Mouse (Mus musculus) forebrain, embryonic 12.5 days (tissue): ENCODE results near the gene Ugt1a10. TPM values are rescaled to one million over a fixed set of nuclear protein-coding genes. Genes with fewer than 3 reads are reported as not detected.
"Not testable (repeated sequence)": the region's sequence is repeated elsewhere in the genome, so short reads cannot be mapped to it uniquely, and the experiment has no call there.

Source experiments
- ATAC-seq: fragments of 200-750 bp; cut with Nextera tagmentation; 2 replicates; pipeline ENCODE4 v1.8.0; 2017; ENCODE audit warnings: moderate TSS enrichment; ENCODE audit not compliant: low FRiP score
- H3K27ac ChIP-seq: fragments of 300-500 bp; sonication (generic); 2 replicates; pipeline ENCODE4 v1.5.1; 2016; ENCODE audit warnings: mild to moderate bottlenecking
- H3K27me3 ChIP-seq: fragments of 300-500 bp; sonication (generic); 2 replicates; pipeline ENCODE4 v1.6.1; 2016; ENCODE audit warnings: mild to moderate bottlenecking
- H3K36me3 ChIP-seq: fragments of 300-500 bp; sonication (generic); replicated peaks from 2 replicates; pipeline ENCODE4 v1.6.1; 2016; ENCODE audit warnings: mild to moderate bottlenecking
- H3K4me1 ChIP-seq: fragments of 300-500 bp; sonication (generic); 2 replicates; pipeline ENCODE4 v1.6.1; 2016
- H3K4me2 ChIP-seq: fragments of 300-500 bp; sonication (generic); 2 replicates; pipeline ENCODE4 v1.6.1; 2016; ENCODE audit warnings: mild to moderate bottlenecking, moderate library complexity
- H3K4me3 ChIP-seq: fragments of 300-500 bp; sonication (generic); replicated peaks from 2 replicates; pipeline ENCODE4 v1.5.1; 2016; ENCODE audit warnings: mild to moderate bottlenecking
- H3K9ac ChIP-seq: fragments of 300-500 bp; sonication (generic); 2 replicates; pipeline ENCODE4 v1.6.1; 2016; ENCODE audit warnings: mild to moderate bottlenecking
- H3K9me3 ChIP-seq: fragments of 300-500 bp; sonication (generic); 2 replicates; pipeline ENCODE4 v1.6.1; 2016
- WGBS: fragments of 180-500 bp; shearing (Covaris S2); methylation state at CpG from one replicate; pipeline ENCODE4 v1.1.7; 2016; 5-methylcytosine and 5-hydroxymethylcytosine counted together
- polyA plus RNA-seq: library from polyadenylated mRNA; unstranded; fragments of >200 nt; fragmentation: Nextera tagmentation; extraction: Ambion mirVana; gene quantifications from 2 replicates; pipeline ENCODE4 v1.2.1, GENCODE M21; 2016

Gene Ugt1a10
- polyA plus RNA-seq, 1 experiment from 2014 or later, result not detected

DNA sequence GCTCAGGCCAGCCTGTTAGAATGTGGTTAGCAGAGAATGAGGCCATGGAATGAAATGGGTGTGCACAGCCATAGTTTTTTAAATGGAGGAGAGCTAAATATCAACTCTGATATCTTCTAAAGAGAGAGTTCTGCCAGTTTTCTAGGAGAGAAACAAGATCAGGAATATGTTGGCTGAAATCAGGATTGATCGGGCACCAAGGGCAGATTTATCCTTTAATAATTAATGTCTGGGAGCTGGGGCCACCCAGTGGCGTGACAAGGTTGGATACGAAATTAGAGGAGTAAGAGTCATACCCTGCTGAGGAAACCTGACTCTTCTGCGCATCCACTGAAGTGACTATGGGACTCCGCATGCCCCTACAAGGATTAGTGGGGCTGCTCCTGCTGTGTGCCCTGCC is 110.5 kb downstream of the Ugt1a10 start, which contains the start of gene Ugt1a5:
Gene Ugt1a5 (plus strand): TSS at position 302 of the 400 bp plus-strand sequence.
- 83% methylated on average over 5 of the region's 5 CpGs for WGBS
- H3K27ac ChIP-seq, result no peak within 1 kb of the TSS
- H3K4me1 ChIP-seq, result no peaks in the 10 kb centered on the region
- no peak within 1 kb of the TSS for H3K4me2 ChIP-seq
- H3K27me3 ChIP-seq, result no peaks in the 10 kb centered on the region
- no peaks in the 10 kb centered on the region for H3K36me3 ChIP-seq
- H3K9ac ChIP-seq, result no peak within 1 kb of the TSS
- no peaks in the 10 kb centered on the region for H3K9me3 ChIP-seq
- H3K4me3 ChIP-seq, result no peak within 1 kb of the TSS
- no peak for ATAC-seq

DNA sequence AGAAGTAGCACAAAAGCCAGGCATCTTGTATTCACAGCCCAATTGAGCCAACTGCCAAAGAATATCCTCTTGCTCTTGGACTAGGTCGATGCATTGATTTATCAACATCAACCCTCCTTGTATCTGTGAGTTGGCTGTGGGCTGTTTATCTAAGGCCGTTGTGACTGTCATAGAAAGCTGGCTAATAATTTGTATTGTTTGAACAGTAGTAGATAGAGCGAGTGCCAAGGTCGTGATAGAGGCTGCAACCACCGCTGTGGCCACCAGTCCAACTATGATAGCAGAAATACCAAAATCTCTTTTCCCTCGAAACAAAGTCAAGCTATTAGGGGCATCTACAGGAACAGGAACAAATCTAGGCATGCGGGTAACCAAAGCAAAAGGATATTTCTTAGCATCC is 117.0 kb downstream of the Ugt1a10 start:
- H3K4me2 ChIP-seq, H3K9ac ChIP-seq, H3K27ac ChIP-seq, H3K4me3 ChIP-seq, H3K36me3 ChIP-seq, H3K9me3 ChIP-seq, H3K27me3 ChIP-seq, ATAC-seq, H3K4me1 ChIP-seq: not testable (repeated sequence)
- 84% methylated on average over 6 of the region's 7 CpGs for WGBS

DNA sequence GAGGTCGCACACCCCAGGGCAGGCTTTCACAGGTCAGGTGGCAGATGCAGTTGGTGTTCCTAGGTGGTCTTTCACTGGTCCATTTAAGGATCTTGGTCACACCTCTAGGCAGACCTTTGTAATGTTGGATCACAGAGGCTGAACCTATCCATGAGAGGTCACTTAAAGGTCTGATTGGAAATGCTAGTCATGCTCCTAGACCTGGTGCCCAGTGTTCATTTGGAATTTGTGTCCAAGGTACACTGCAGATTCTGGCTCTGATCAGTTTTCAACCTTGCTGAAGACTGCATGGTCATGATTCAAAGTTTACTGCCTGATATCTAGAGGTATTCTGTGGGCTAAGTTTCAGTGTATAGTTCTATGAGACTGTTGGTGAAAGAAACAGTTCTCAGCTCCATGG is 124.5 kb downstream of the Ugt1a10 start:
- ATAC-seq, result no peak
- no peaks in the 10 kb centered on the region for H3K27me3 ChIP-seq
- no peak overlapping the region for H3K4me3 ChIP-seq
- WGBS, result 77% methylated on average over 1 of the region's 1 CpGs
- no peak overlapping the region for H3K9ac ChIP-seq
- no peaks in the 10 kb centered on the region for H3K4me1 ChIP-seq
- no peak overlapping the region for H3K27ac ChIP-seq
- H3K4me2 ChIP-seq, result no peak overlapping the region
- H3K9me3 ChIP-seq, result peaks cover 14% of the 10 kb centered on the region
- no peaks in the 10 kb centered on the region for H3K36me3 ChIP-seq

DNA sequence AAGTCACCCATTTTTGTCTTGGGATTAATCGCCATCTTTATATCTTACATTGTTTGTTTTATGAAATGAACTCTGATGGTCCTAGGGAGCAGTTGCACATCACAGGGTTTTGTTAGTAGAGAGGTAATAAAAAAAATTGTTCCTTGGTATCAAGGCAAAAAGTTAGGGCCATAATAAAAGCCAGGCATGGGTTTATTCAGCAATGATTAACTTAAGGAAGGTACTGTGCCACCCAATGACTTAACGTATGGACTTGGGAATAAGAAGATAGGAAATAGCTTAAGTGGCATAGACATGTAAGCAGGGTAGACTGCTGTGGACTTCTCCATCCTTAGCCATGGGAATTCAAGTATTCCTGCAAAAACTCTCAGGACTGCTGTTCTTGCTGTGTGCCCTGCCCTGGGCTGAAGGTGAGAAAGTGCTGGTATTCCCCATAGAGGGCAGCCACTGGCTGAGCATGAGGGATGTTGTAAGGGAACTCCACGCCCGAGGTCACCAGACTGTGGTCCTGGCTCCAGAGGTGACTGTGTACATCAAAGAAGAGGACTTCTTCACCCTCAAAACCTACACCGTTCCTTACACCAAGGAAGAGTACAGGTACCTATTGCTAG is 131.2 kb downstream of the Ugt1a10 start:
- Histone ChIP-seq H3K36me3 (no peaks in the 10 kb centered on the region), H3K27ac (no peak overlapping the region), H3K4me3 (no peak overlapping the region), H3K4me1 (no peaks in the 10 kb centered on the region), H3K9me3 (no peaks in the 10 kb centered on the region), H3K27me3 (no peaks in the 10 kb centered on the region), H3K4me2 (no peak overlapping the region), H3K9ac (no peak overlapping the region)
- 84% methylated on average over 5 of the region's 5 CpGs for WGBS
- no peak for ATAC-seq

DNA sequence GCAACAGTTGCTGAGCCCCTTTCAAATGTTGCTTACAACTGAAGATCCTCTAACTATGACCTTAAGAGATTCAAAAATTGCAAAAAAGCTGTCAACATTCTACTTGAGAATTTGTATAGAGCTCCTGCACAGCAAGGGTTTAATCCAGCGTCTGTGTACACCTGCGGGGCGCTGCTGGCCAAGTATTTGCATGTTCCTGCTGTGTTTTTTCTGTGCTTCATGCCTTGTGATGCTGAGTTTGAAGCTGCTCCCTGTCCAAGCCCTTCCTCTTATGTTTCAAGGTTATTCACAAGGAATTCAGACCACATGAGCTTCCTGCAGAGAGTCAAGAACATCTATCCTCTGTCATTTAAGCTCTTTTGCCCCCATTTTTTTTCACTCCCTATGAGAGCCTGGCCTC is 136.9 kb downstream of the Ugt1a10 start:
- H3K27me3 ChIP-seq, result no peaks in the 10 kb centered on the region
- ATAC-seq, result no peak
- WGBS, result 70% methylated on average over 3 of the region's 3 CpGs
- H3K4me2 ChIP-seq, result no peak overlapping the region
- no peaks in the 10 kb centered on the region for H3K36me3 ChIP-seq
- no peak overlapping the region for H3K27ac ChIP-seq
- H3K4me3 ChIP-seq, result no peak overlapping the region
- no peak overlapping the region for H3K9ac ChIP-seq
- no peaks in the 10 kb centered on the region for H3K9me3 ChIP-seq
- no peaks in the 10 kb centered on the region for H3K4me1 ChIP-seq

DNA sequence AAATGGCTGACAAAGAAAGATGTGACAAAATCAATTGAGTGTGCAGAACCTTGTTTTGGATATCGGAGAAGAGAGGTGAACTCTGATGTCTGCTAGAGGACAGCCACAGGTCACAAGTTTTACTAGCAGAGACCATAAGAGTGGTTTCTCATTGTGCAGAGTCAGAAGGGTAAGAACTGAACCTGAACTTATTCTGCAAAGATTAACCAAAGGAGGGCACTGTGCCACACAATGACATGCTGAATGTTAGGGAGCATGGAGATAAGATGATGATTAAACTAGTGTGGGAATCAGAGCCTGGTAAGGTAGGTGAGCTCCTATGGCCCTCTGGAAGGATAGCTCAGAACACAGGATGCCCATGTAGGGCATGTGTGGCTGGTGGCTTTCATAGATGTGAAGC is 140.5 kb downstream of the Ugt1a10 start:
- WGBS, result 94% methylated on average over 1 of the region's 1 CpGs
- no peak for ATAC-seq

DNA sequence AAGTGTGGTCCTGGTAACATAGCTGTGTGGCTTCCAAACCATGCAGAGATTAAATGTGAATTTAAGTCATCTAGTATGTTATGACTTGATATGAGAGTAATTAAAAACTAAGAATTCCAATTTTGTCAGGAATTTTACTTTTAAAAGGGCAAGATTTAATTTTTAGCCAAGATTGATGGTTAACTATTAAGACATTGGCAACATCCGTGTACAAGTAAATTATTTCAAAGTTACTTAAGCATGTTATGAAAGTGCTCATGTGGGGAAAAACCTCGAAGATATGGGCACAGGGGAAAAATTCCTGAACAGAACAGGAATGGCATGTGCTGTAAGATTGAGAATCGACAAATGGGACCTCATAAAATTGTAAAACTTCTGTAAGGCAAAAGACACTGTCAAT is 142.3 kb downstream of the Ugt1a10 start:
- no peaks in the 10 kb centered on the region for H3K36me3 ChIP-seq
- WGBS, result 83% methylated on average over 3 of the region's 3 CpGs
- H3K27me3 ChIP-seq, result no peaks in the 10 kb centered on the region
- no peak overlapping the region for H3K4me3 ChIP-seq
- H3K27ac ChIP-seq, result no peak overlapping the region
- no peaks in the 10 kb centered on the region for H3K4me1 ChIP-seq
- H3K9me3 ChIP-seq, result no peaks in the 10 kb centered on the region
- H3K4me2 ChIP-seq, result no peak overlapping the region
- H3K9ac ChIP-seq, result no peak overlapping the region
- ATAC-seq, result no peak

More for the DNA sequence above, 140.5 kb downstream of the Ugt1a10 start:
- H3K4me2 ChIP-seq, result no peak overlapping the region
- H3K9ac ChIP-seq, result no peak overlapping the region
- no peaks in the 10 kb centered on the region for H3K36me3 ChIP-seq
- no peaks in the 10 kb centered on the region for H3K9me3 ChIP-seq
- no peaks in the 10 kb centered on the region for H3K4me1 ChIP-seq
- no peak overlapping the region for H3K4me3 ChIP-seq
- H3K27ac ChIP-seq, result no peak overlapping the region
- no peaks in the 10 kb centered on the region for H3K27me3 ChIP-seq

DNA sequence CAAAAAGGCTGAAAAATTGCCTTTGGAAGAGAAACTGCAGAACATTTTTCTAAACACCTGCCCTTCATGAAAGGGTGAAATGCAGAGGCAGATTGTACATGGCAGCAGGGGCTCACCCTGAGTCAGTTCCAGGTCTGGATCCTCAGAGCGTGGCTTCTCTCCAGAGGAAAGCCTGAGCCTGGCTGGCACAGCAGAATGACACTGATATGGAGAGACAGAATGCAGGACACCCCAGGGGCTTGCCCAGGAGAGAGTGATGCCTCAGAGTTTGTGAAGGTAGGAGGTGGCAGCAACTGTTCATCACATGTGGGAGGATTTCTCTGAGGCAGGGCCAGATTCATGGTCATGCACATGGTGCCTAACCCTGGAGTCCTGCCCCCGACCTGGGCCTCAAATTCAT is 144.8 kb downstream of the Ugt1a10 start:
- Histone ChIP-seq H3K4me3 (no peak overlapping the region), H3K27me3 (no peaks in the 10 kb centered on the region), H3K9me3 (no peaks in the 10 kb centered on the region), H3K36me3 (no peaks in the 10 kb centered on the region), H3K4me1 (peaks cover 2% of the 10 kb centered on the region; the same call in 1 of the 2 replicates), H3K9ac (no peak overlapping the region), H3K4me2 (no peak overlapping the region), H3K27ac (no peak overlapping the region)
- 78% methylated on average over 2 of the region's 2 CpGs for WGBS
- no peak for ATAC-seq

DNA sequence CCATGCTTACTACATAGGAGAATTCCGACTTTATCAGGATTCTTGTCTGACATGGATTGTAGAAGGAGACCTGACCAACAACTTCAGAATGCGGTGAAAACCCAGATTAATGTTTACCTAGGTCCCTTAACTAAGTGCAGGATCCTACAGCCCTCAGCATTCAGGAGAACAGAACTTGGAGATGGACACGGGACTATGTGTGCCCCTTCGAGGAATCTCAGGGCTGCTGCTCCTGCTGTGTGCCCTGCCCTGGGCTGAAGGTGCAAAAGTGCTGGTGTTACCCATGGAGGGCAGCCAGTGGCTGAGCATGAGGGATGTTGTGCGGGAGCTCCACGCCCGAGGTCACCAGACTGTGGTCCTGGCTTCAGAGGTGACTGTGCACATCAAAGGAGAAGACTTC is 145.3 kb downstream of the Ugt1a10 start, which contains the start of gene Ugt1a2:
Gene Ugt1a2 (plus strand): TSS at position 146 of the 400 bp plus-strand sequence.
- Histone ChIP-seq H3K27ac (no peak within 1 kb of the TSS), H3K9ac (no peak within 1 kb of the TSS), H3K9me3 (no peaks in the 10 kb centered on the region), H3K27me3 (no peaks in the 10 kb centered on the region), H3K4me3 (no peak within 1 kb of the TSS), H3K4me1 (peaks cover 6% of the 10 kb centered on the region; the same call in 1 of the 2 replicates), H3K36me3 (no peaks in the 10 kb centered on the region), H3K4me2 (no peak within 1 kb of the TSS)
- 90% methylated on average over 7 of the region's 7 CpGs for WGBS
- ATAC-seq, result no peak

DNA sequence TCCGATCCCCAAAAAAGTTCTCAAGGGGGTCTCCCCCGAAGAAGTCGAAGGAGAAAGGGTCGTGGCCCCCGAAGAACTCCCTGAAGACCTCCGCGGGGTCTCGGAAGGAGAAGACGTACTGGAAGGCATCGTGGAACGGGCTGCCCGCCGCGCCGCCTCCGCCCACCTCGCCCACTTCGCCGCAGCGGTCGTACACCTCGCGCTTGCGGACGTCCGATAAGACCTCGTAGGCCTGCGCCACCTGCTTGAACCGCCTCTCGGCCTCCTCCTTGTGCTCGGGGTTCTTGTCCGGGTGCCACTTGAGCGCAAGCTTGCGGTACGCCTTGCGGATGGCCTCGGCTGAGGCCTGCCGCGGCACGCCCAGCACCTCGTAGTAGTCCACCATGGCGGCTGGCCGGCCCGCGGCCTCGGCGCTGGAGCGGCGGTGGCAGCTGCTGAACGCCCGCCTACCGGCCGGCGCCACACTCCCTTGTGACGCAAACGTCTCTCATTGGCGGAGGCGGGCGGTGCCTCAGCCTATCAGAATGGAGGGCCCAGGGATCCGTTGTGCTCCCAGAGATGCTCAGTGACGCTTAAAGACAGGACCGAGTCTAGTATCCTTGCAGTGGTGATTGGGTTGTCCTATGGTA is 150.2 kb downstream of the Ugt1a10 start, which contains the start of gene Dnajb3:
Gene Dnajb3 (minus strand): TSS at position 489 of the 629 bp plus-strand sequence.
- Histone ChIP-seq H3K27ac (no peak within 1 kb of the TSS), H3K27me3 (no peaks in the 10 kb centered on the region), H3K4me2 (peak within 1 kb of the TSS; percentile 71), H3K4me1 (peaks cover 6% of the 10 kb centered on the region; the same call in 1 of the 2 replicates), H3K36me3 (no peaks in the 10 kb centered on the region), H3K9ac (peak within 1 kb of the TSS; percentile 61), H3K9me3 (no peaks in the 10 kb centered on the region), H3K4me3 (peak within 1 kb of the TSS; percentile 48)
- 5% methylated on average over 62 of the region's 62 CpGs for WGBS
- ATAC-seq, result peak; percentile 100

DNA sequence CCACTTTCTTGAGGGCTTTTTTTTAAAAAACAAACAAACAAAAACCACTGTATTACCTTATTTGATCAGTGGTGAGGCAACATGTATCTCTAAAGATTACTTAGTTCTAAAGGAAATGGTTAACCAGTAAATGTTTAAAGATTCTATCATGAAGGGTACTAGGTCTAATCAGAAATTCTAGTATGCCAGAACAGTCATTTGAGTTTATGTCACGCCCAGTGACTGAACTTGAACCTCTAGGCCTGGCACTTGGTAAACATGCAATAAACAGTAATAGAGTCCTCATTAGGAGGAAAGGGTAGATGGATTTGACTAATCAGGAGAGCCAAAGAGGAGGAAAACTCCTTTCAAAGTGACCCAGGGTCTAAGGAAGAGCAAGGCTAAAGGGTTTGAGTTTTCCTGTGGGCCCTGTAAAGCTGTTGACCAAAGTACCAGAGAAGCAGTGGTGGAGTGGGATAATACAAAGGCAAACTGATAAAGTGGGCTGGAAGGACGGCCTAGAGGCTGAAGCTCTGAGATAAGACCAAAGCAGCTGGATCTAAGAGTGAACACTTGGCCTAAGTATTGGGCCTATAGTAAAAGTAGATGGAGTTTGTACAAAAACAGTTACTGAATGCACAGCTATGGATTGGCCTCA is 151.8 kb downstream of the Ugt1a10 start:
- no peak overlapping the region for H3K9ac ChIP-seq
- H3K27ac ChIP-seq, result no peak overlapping the region
- H3K4me1 ChIP-seq, result peaks cover 6% of the 10 kb centered on the region; the same call in 1 of the 2 replicates
- WGBS, result 81% methylated on average over 2 of the region's 2 CpGs
- ATAC-seq, result no peak
- peaks cover 7% of the 10 kb centered on the region for H3K9me3 ChIP-seq
- H3K27me3 ChIP-seq, result no peaks in the 10 kb centered on the region
- H3K4me2 ChIP-seq, result no peak overlapping the region
- no peaks in the 10 kb centered on the region for H3K36me3 ChIP-seq
- no peak overlapping the region for H3K4me3 ChIP-seq

DNA sequence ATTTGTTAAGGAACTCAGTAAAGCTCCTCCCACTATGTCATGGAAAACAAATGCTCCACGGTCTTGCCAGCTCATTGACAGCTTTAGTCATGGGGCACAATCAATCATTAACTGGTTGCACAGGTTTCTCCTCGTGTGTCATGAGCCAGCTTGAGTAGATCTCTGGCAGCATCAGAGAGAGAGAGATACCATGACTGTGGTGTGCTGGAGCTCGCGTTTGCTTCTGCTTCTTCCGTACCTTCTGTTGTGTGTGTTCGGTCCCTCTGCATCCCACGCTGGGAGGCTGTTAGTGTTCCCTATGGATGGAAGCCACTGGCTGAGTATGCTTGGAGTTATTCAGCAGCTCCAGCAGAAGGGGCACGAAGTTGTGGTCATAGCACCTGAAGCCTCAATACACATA is 156.6 kb downstream of the Ugt1a10 start, which contains the start of gene Ugt1a1:
Gene Ugt1a1 (plus strand): TSS at position 148 of the 400 bp plus-strand sequence.
- Histone ChIP-seq H3K4me3 (no peak within 1 kb of the TSS), H3K9me3 (peaks cover 52% of the 10 kb centered on the region), H3K9ac (no peak within 1 kb of the TSS), H3K36me3 (no peaks in the 10 kb centered on the region), H3K27ac (no peak within 1 kb of the TSS), H3K27me3 (no peaks in the 10 kb centered on the region), H3K4me2 (no peak within 1 kb of the TSS), H3K4me1 (no peaks in the 10 kb centered on the region)
- WGBS, result 70% methylated on average over 8 of the region's 8 CpGs
- no peak for ATAC-seq
